Mouse (Mus musculus) heart, adult 8-10 months (tissue): Measurements from ENCODE around the gene Pdcd5. TPM values are rescaled to one million over a fixed set of nuclear protein-coding genes. Genes with fewer than 3 reads are reported as not detected.

Experiments
- DNase-seq: peaks from one replicate; pipeline ENCODE4 v3.0.0; 2022; ENCODE audit warnings: low spot score
- total RNA-seq, 4 experiments: library from RNA; stranded (reverse); gene quantifications; 2 replicates each; pipeline ENCODE4 v1.2.4; 2022

Pdcd5 gene
- total RNA-seq, 4 experiments from 2014 or later = 67.2 to 104 (median 89.7) TPM

GRCm38 (mm10) chr7:35646317-35647081, 822 bp downstream of the Pdcd5 start:
- DNase-seq = no peak

GRCm38 (mm10) chr7:35640072-35640471, 7.2 kb downstream of the Pdcd5 start:
- no peak for DNase-seq

- no peak for DNase-seq
Measured at GRCm38 (mm10) chr7:35636874-35637273, 10.4 kb downstream of the Pdcd5 start.

- DNase-seq = no peak
Measured at GRCm38 (mm10) chr7:35636229-35636628, 11.1 kb downstream of the Pdcd5 start.

GRCm38 (mm10) chr7:35628496-35628895, 18.8 kb downstream of the Pdcd5 start:
- DNase-seq = no peak

DNA sequence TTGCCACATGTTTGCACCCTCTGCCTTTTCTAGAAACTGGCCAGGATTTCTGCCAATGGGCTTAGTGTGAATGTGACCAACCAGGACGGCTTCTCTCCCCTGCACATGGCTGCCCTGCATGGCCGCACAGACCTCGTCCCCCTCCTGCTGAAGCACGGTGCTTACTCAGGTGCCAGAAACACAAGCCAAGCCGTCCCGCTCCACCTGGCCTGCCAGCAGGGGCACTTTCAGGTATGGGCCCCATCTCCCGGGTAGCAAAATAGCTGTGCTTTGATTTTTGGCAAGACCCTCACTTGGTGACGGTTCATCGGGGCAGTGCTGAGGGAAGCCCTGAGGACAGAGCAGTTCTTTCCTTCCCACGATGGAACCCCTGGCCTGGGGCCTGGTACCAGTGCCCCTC, 19.9 kb downstream of the Pdcd5 start:
- no peak for DNase-seq

DNA sequence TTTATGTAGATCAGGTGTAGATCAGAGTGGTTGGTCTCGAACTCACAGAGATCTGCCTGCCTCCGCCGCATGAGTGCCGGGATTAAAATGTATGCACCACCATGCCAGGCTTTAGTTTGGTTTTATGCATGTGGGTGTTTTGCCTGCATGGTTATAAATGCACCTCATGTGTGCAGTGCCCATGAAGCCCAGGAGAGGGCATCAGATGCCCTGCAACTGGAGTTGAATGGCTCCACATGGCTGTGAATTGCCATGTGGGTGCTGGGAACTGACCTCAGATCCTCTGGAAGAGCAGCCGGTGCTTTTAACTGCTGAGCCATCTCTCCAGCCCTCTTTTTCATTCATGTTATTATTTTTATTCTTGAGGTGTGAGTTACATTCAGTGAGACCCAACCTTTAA, 21.3 kb downstream of the Pdcd5 start:
- DNase-seq = no peak

DNA sequence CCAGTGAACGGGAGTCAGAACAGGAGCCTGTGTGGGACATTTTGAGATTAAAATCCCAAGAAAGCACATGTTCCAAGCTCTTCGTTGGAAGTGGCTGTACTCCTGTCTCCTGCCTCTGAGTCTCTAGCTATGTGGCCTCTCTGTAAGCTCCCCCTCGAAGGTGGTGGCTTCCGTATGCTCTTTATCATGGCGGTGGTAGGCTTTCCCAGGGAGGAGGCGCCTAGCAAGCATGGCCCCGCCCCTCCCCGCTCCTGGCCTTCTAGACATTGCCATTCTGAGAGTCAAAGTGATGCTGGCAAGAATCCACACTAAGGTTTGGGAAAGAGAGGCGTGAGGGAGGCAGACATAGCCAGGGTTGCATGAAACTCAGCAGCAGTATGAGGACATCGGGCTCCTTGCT, 24.7 kb downstream of the Pdcd5 start:
- no peak for DNase-seq

DNA sequence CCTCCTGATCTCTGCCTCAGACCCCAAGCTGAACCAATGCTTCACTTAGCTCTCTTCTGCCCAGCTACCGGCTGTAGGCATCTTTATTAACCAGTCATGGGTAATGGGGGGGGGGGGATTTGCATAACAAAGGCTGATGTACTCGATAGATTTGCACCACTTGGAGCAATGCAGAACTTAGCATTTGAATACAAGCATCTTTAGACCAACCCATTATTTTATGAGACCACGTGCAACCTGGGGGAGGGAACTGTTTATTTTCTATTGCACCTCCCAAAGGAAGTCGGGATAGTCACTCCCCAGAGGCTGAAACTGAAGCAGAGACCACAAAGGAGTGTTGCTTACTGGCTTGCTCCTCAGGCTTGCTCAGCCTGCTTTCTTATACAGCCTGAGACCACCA, 29.8 kb downstream of the Pdcd5 start:
- no peak for DNase-seq

DNA sequence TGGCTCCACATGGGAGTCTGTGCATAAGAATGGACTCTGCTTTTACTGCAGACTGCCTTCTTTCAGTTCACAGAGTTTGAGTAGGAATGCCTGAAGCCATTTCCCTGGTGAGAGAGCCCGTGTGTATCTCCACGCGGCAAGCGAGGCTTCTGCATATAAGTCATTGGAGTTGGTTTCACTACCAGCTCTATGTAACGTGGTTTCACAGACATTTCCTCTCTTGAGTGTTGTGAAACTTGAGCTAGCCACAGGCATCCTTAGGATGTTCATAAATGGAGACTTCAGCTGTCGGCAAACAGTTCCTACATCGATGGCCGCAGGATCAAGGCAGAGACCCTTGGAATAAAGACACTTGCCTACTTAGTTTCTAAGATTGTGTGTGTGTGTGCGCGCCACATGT, 38.1 kb downstream of the Pdcd5 start:
- DNase-seq = no peak

- no peak for DNase-seq
Measured at GRCm38 (mm10) chr7:35606816-35607215, 40.5 kb downstream of the Pdcd5 start.

- DNase-seq = no peak
Measured at GRCm38 (mm10) chr7:35602766-35603165, 44.6 kb downstream of the Pdcd5 start.

- no peak for DNase-seq
Measured at GRCm38 (mm10) chr7:35601106-35601505, 46.2 kb downstream of the Pdcd5 start.

DNA sequence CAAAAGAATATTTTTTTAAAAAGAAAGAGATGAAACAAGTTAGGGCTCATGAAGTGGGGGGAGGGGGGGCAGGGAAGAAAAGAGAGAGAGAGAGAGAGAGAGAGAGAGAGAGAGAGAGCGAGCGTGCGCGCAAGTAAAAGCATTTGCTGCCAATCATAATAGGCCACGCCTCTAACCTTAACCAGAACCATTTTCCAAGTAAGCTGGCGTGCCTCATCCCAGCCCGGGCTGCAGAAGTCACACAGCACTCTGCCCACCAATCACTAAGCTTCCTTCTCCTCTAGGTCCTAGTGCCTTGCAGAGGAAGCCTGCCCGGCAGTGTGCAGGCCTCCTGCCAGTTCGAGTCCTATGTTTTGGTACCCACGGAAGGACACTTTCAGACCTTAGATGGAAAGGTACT, 47.3 kb downstream of the Pdcd5 start:
- DNase-seq = no peak

GRCm38 (mm10) chr7:35599492-35599891, 47.8 kb downstream of the Pdcd5 start:
- DNase-seq = no peak

- DNase-seq = no peak
Measured at GRCm38 (mm10) chr7:35594311-35594710, 53.0 kb downstream of the Pdcd5 start.

Other genes with a start within 250 kb of the Pdcd5 start
- not detected for gene Slc7a9, start 198.7 kb downstream of the Pdcd5 start, total RNA-seq
- gene Tdrd12, start 109.8 kb downstream of the Pdcd5 start, total RNA-seq = under 1 TPM in 2 of 4 experiments, not detected in 2; 0.08 to 0.16 TPM
- 10 to 100 TPM; 58.4 to 73.7 (median 68.2) TPM for gene Nudt19, start 91.2 kb downstream of the Pdcd5 start, total RNA-seq
- not detected for gene Rgs9bp, start 61.9 kb downstream of the Pdcd5 start, total RNA-seq
- 10 to 100 TPM in 3 of 4 experiments, 1 to 10 TPM in 1; 8.6 to 12.0 (median 10.8) TPM for gene Ankrd27, start 61.3 kb downstream of the Pdcd5 start, total RNA-seq
- 1 to 10 TPM; 2.7 to 3.5 (median 2.9) TPM for gene Dpy19l3, start 106.9 kb upstream of the Pdcd5 start, total RNA-seq
- 10 to 100 TPM; 10.2 to 14.1 (median 13.5) TPM for gene Zfp507, start 155.5 kb upstream of the Pdcd5 start, total RNA-seq